Mouse (Mus musculus): ENCODE results near the gene Rab35. TPM values are rescaled to one million over a fixed set of nuclear protein-coding genes. Genes with fewer than 3 reads are reported as not detected.

Gene Rab35
- total and polyA plus RNA-seq, 3 experiments: 62.2 to 88.3 (median 69.1) TPM

- TF ChIP-seq POLR2AphosphoS5 (IDR thresholded peaks at IDR 0.05; ENCODE audit: insufficient replicate concordance, low read depth, low read length): no peak
- no peak for TF ChIP-seq GATA1 (IDR thresholded peaks at IDR 0.05; ENCODE audit: borderline replicate concordance, low read length)
- TF ChIP-seq GATA2 (IDR thresholded peaks at IDR 0.05; ENCODE audit: borderline replicate concordance, low read depth, low read length): no peak
- TF ChIP-seq CTCF (IDR thresholded peaks at IDR 0.05; ENCODE audit: low read depth, low read length): no peak
- TF ChIP-seq TAL1 (conservative IDR thresholded peaks at IDR 0.05; ENCODE audit: low read depth, low read length): no peak
- H3K4me1 ChIP-seq (ENCODE audit: insufficient read depth, low read depth, low read length): no peaks in the 10 kb centered on the region
- H3K36me3 ChIP-seq (replicated peaks): no peaks in the 10 kb centered on the region
- ATAC-seq (ENCODE audit: extremely low read depth, insufficient number of reproducible peaks, low FRiP score, poor library complexity, severe bottlenecking): no peak
- H3K9me3 ChIP-seq (replicated peaks): no peaks in the 10 kb centered on the region
- DNase-seq (ENCODE audit: low spot score): no peak
- H3K4me3 ChIP-seq (ENCODE audit: low read depth, low read length): no peak overlapping the region
- peaks cover 16% of the 10 kb centered on the region for H3K27me3 ChIP-seq (ENCODE audit: insufficient read depth, low read length)
These were observed 65.1 kb downstream of the Rab35 start for GRCm38 (mm10) chr5:115696811-115697210.

Other genes with a start within 250 kb of the Rab35 start
- 6.7 and 8.7 TPM in 2 replicates for gene Msi1, start 202.3 kb upstream of the Rab35 start, total RNA-seq (2014; fragmentation: Nextera tagmentation)
- 0.23 and 0.55 TPM in 2 replicates for gene Msi1, start 202.3 kb upstream of the Rab35 start, total RNA-seq (2017)
- 3.4 and 3.7 TPM in 2 replicates for gene Msi1, start 202.3 kb upstream of the Rab35 start, polyA plus RNA-seq (2012)
- gene Pla2g1b, start 165.6 kb upstream of the Rab35 start, total RNA-seq (2014; fragmentation: Nextera tagmentation): not detected in 2 replicates
- not detected in 2 replicates for gene Pla2g1b, start 165.6 kb upstream of the Rab35 start, total RNA-seq (2017)
- gene Pla2g1b, start 165.6 kb upstream of the Rab35 start, polyA plus RNA-seq (2012): 0.18 TPM in 1 of 2 replicates, not detected in the other
- gene Sirt4, start 147.2 kb upstream of the Rab35 start, total RNA-seq (2014; fragmentation: Nextera tagmentation): 27.5 and 29.7 TPM in 2 replicates
- gene Sirt4, start 147.2 kb upstream of the Rab35 start, total RNA-seq (2017): 9.3 and 14.8 TPM in 2 replicates
- gene Sirt4, start 147.2 kb upstream of the Rab35 start, polyA plus RNA-seq (2012): 8.0 and 13.3 TPM in 2 replicates
- 17.8 and 25.8 TPM in 2 replicates for gene Pxn, start 125.2 kb upstream of the Rab35 start, total RNA-seq (2014; fragmentation: Nextera tagmentation)
- 12.0 and 14.2 TPM in 2 replicates for gene Pxn, start 125.2 kb upstream of the Rab35 start, total RNA-seq (2017)
- 62.9 and 63.3 TPM in 2 replicates for gene Pxn, start 125.2 kb upstream of the Rab35 start, polyA plus RNA-seq (2012)
- gene Rplp0, start 72.4 kb upstream of the Rab35 start, total RNA-seq (2014; fragmentation: Nextera tagmentation): 870 and 980 TPM in 2 replicates
- 1,362 and 1,673 TPM in 2 replicates for gene Rplp0, start 72.4 kb upstream of the Rab35 start, total RNA-seq (2017)
- 712 and 915 TPM in 2 replicates for gene Rplp0, start 72.4 kb upstream of the Rab35 start, polyA plus RNA-seq (2012)
- 78.5 and 96.0 TPM in 2 replicates for gene Gcn1l1, start 66.7 kb upstream of the Rab35 start, total RNA-seq (2014; fragmentation: Nextera tagmentation)
- gene Gcn1l1, start 66.7 kb upstream of the Rab35 start, total RNA-seq (2017): 44.6 and 45.7 TPM in 2 replicates
- 137 and 158 TPM in 2 replicates for gene Gcn1l1, start 66.7 kb upstream of the Rab35 start, polyA plus RNA-seq (2012)
- 2.6 and 3.6 TPM in 2 replicates for gene Bicdl1, start 99.7 kb downstream of the Rab35 start, total RNA-seq (2014; fragmentation: Nextera tagmentation)
- gene Bicdl1, start 99.7 kb downstream of the Rab35 start, total RNA-seq (2017): 1.7 and 2.8 TPM in 2 replicates
- 5.5 and 5.8 TPM in 2 replicates for gene Bicdl1, start 99.7 kb downstream of the Rab35 start, polyA plus RNA-seq (2012)
- gene Cit, start 213.4 kb downstream of the Rab35 start, total RNA-seq (2014; fragmentation: Nextera tagmentation): 99.7 and 126 TPM in 2 replicates
- gene Cit, start 213.4 kb downstream of the Rab35 start, total RNA-seq (2017): 38.9 and 44.1 TPM in 2 replicates
- 56.4 and 69.8 TPM in 2 replicates for gene Cit, start 213.4 kb downstream of the Rab35 start, polyA plus RNA-seq (2012)

Measured in G1E (cell line).